Mouse (Mus musculus) kidney, postnatal 0 days (tissue): ENCODE data around the gene Ak3. TPM values are rescaled to one million over a fixed set of nuclear protein-coding genes. Genes with fewer than 3 reads are reported as not detected.
A peak's percentile ranks its signal among the peaks of the same experiment; 100 is the strongest.

Experiments used
- ATAC-seq: fragments of 200-750 bp; cut with Nextera tagmentation; replicated peaks from 2 replicates; pipeline ENCODE4 v1.8.0; 2017; ENCODE audit warnings: low read depth, moderate number of reproducible peaks, moderate TSS enrichment, moderate library complexity; ENCODE audit not compliant: low FRiP score
- DNase-seq: peaks from one replicate; pipeline ENCODE4 v3.0.0-alpha.2; 2016; ENCODE audit warnings: low spot score
- H3K27ac ChIP-seq: fragments of 300-500 bp; sonication (generic); 2 replicates; pipeline ENCODE4 v1.5.1; 2014; ENCODE audit warnings: mild to moderate bottlenecking
- H3K27me3 ChIP-seq: fragments of 300-500 bp; sonication (generic); 2 replicates; pipeline ENCODE4 v1.6.1; 2014; ENCODE audit warnings: low read length, mixed read lengths; ENCODE audit not compliant: insufficient read depth
- H3K36me3 ChIP-seq: fragments of 300-500 bp; sonication (generic); 2 replicates; pipeline ENCODE4 v1.6.1; 2014; ENCODE audit warnings: low read length, mixed read lengths; ENCODE audit not compliant: insufficient read depth
- H3K4me1 ChIP-seq: fragments of 300-500 bp; sonication (generic); replicated peaks from 2 replicates; pipeline ENCODE4 v1.6.1; 2014; ENCODE audit warnings: antibody characterized with exemption, low read length, mixed read lengths; ENCODE audit not compliant: insufficient read depth
- H3K4me2 ChIP-seq: fragments of 300-500 bp; sonication (generic); 2 replicates; pipeline ENCODE4 v1.6.1; 2014; ENCODE audit warnings: mild to moderate bottlenecking, low read length, moderate library complexity, mixed read lengths
- H3K4me3 ChIP-seq: fragments of 300-500 bp; sonication (generic); replicated peaks from 2 replicates; pipeline ENCODE4 v1.5.1; 2014; ENCODE audit warnings: low read depth, low read length
- H3K9ac ChIP-seq: fragments of 300-500 bp; sonication (generic); 2 replicates; pipeline ENCODE4 v1.6.1; 2014; ENCODE audit warnings: low read depth, low read length
- H3K9me3 ChIP-seq: fragments of 300-500 bp; sonication (generic); replicated peaks from 2 replicates; pipeline ENCODE4 v1.6.1; 2016; ENCODE audit warnings: low read length, inconsistent platforms, mixed read lengths
- CTCF ChIP-seq: IDR thresholded peaks from 2 replicates; pipeline ENCODE4 v1.5.1; 2016; ENCODE audit warnings: antibody characterized with exemption, low read depth, mild to moderate bottlenecking, moderate library complexity
- WGBS: fragments of 180-500 bp; shearing (Covaris S2); extraction: QIAGEN DNeasy Blood & Tissue Kit; methylation state at CpG from one replicate; pipeline ENCODE4 v1.1.7; 2014; 5-methylcytosine and 5-hydroxymethylcytosine counted together
- polyA plus RNA-seq: library from polyadenylated mRNA; unstranded; fragments of >200 nt; fragmentation: Nextera tagmentation; extraction: Ambion mirVana; gene quantifications from 2 replicates; pipeline ENCODE4 v1.2.1, GENCODE M21; 2015

Ak3 gene
- polyA plus RNA-seq, 1 experiment from 2014 or later = 105 TPM

DNA sequence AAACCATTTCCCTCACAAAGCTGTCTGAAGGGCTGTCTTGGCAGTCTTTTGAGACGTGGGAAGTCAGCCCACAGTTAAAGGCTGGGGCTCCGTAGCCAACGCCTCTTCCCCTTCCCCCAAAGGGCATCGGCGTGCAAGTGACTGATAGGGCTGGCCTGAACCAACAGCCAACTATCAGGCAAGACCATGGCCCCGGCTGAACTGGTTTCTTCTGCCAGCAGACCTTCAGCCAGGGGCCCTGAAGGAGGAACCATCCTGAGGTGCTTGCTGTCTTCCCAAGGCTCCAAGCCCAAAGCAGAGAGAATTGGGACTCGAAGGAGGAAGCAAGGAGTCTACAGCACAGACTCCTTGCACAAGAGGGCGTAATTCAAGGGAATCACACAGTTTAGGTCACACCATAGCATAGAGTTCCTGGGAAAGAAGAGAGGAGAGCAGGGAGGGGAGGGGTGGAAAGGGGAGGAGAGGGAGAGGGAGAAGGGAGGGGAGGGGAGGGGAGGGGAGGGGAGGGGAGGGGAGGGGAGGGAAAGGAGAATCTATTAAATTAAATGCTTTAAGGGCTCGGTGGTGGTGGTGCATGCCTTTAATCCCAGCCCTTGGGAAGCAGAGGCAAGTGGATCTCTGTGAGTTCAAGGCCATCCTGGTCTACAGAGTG is 16.8 kb upstream of the Ak3 start:
- peak overlapping the region; percentile 44 for H3K4me2 ChIP-seq
- H3K9ac ChIP-seq = no peak overlapping the region
- WGBS = 53% methylated on average over 9 of the region's 9 CpGs
- H3K4me1 ChIP-seq = peaks cover 7% of the 10 kb centered on the region; the same call in 1 of the 2 replicates
- no peaks in the 10 kb centered on the region for H3K9me3 ChIP-seq
- no peak overlapping the region for H3K4me3 ChIP-seq
- H3K27me3 ChIP-seq = no peaks in the 10 kb centered on the region
- TF ChIP-seq CTCF = peak; percentile 14; the same call in 1 of the 2 replicates
- ATAC-seq (no peak), DNase-seq (peak; percentile 20)
- H3K36me3 ChIP-seq = no peaks in the 10 kb centered on the region
- 0 out of 2 replicates have a peak overlapping the region, but pooled peaks have one; percentile 56 for H3K27ac ChIP-seq

DNA sequence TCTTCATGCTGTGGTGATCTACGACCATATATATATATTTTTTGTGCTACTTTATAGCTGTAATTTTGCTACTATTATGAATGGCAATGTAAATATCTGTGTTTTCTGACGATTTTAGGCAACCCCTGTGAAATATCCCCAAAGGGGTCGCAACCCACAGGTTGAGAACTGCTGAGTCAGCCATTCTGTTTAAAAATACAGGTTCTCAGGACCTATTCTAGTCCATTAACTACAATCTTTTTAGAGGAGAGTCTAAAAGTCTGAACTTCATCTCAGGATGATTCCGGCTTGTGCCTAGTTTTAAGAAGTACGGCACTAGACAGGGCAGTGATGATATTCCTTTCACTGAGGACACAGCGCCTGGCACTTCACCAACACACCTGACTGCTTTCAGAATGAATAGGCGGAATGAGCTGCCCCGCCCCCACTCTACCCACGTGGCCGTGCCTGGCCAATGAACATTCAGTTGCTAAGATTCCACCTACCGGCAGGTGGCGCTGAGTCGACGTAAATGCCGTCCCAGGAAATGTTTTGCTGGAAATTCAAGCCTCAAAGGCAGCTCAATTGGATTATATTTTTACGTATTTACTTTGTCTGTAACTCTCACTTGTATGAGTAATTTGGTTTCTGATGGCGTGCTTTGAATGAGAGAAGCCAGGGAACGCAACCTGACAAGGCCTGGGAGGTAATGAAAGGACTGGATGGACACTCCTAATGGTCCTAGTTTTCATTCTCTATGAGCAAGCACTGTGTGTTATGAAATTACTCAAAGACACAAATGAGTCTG is 16.0 kb upstream of the Ak3 start:
- peak; percentile 79; the same call in 1 of the 2 replicates for ATAC-seq
- TF ChIP-seq CTCF = peak; percentile 98
- WGBS = 18% methylated on average over 18 of the region's 18 CpGs
- peak overlapping the region; percentile 44 for H3K4me2 ChIP-seq
- H3K9ac ChIP-seq = no peak overlapping the region
- 0 out of 2 replicates have a peak overlapping the region, but pooled peaks have one; percentile 56 for H3K27ac ChIP-seq
- DNase-seq = peak; percentile 96
- H3K27me3 ChIP-seq = no peaks in the 10 kb centered on the region
- no peaks in the 10 kb centered on the region for H3K36me3 ChIP-seq
- H3K9me3 ChIP-seq = no peaks in the 10 kb centered on the region
- no peak overlapping the region for H3K4me3 ChIP-seq
- H3K4me1 ChIP-seq = peaks cover 7% of the 10 kb centered on the region; the same call in 1 of the 2 replicates

DNA sequence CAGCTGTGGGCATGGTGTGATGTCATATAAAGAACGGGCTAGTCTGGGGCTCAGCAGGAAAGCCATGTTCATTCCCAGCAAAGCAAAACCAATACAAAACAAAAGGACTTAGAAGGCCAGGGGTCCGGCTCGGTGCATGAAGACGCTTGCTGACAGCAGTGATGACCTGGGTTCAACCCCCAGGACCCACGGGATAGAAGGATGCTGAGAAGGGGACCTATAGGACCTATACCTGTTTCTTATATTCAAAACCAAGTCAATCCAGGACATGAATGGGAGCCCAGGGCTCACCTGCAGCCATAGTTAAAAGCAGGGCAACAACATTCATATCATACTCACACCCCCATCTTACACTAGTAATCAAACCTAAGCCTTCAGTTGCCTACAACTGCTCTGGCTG is 15.2 kb upstream of the Ak3 start:
- ATAC-seq (no peak), DNase-seq (no peak)
- Histone ChIP-seq H3K9ac (no peak overlapping the region), H3K4me2 (no peak overlapping the region), H3K36me3 (no peaks in the 10 kb centered on the region), H3K27ac (no peak overlapping the region), H3K4me3 (no peak overlapping the region), H3K9me3 (no peaks in the 10 kb centered on the region), H3K27me3 (no peaks in the 10 kb centered on the region), H3K4me1 (peaks cover 7% of the 10 kb centered on the region; the same call in 1 of the 2 replicates)
- no peak for TF ChIP-seq CTCF
- WGBS = 82% methylated on average over 5 of the region's 5 CpGs

DNA sequence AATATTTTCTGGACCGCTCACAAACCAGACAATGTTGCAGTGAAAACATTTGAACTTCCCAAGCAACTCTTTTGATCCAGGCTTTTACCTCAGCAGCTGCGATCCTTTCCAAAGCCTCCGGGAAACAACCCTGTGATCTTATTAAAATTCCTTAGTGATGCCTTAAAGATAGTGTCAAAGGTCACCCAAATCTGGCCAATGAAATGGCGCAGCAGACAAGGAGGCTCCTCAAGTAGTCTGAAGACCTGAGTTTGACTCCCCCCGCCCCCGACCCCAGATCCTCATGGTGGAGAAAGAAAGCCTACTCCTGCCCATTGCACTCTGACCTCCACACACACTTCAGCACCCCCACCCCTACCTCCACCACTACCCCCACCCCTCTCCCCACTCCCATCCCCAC is 12.5 kb upstream of the Ak3 start:
- Histone ChIP-seq H3K4me3 (no peak overlapping the region), H3K36me3 (no peaks in the 10 kb centered on the region), H3K27me3 (no peaks in the 10 kb centered on the region), H3K4me1 (no peaks in the 10 kb centered on the region), H3K27ac (no peak overlapping the region), H3K9me3 (no peaks in the 10 kb centered on the region), H3K9ac (no peak overlapping the region), H3K4me2 (no peak overlapping the region)
- no peak for ATAC-seq
- WGBS = 23% methylated on average over 6 of the region's 6 CpGs
- TF ChIP-seq CTCF = no peak
- DNase-seq = peak; percentile 40

DNA sequence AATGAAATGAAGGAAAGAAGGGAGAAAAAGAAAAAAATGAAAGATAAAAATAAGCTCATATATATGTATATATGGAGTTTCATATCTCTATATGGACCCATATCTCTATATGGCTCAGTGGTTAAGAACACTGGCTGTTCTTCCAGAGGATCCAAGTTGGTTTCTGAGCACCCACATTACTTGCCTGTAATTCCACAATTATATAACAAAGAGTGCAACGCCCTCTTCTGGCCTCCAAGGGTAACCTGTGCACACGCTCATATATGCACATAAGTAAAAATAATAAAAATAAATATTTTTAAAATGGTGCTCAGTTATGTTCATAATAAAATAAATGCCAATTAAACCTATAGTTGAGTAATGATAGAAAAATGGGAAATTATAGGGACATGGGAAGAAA is 11.9 kb upstream of the Ak3 start:
- Histone ChIP-seq H3K9ac (no peak overlapping the region), H3K9me3 (no peaks in the 10 kb centered on the region), H3K27ac (no peak overlapping the region), H3K4me2 (no peak overlapping the region), H3K4me3 (no peak overlapping the region), H3K4me1 (no peaks in the 10 kb centered on the region), H3K36me3 (no peaks in the 10 kb centered on the region), H3K27me3 (no peaks in the 10 kb centered on the region)
- WGBS = 87% methylated on average over 2 of the region's 2 CpGs
- DNase-seq = no peak
- ATAC-seq = no peak
- TF ChIP-seq CTCF = peak; percentile 31; the same call in 1 of the 2 replicates

DNA sequence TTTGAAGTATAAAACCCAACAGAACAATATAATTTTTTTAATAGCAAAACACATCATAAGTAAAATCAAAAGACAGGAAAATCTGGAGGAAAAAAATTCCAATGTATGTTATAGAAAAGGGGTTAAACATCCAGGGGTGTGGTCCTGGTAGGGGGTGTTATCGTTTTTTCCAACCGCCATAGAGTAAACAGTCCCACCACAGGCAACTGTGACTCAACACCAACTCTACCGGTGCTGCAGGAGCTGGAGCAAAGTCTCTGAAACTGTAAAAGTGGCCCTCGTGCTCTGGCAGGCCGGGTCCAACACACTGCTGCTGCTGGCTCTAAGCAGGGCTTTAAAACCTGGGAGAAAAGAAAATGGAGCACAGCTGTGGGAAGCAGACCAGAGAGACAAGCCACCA is 11.0 kb upstream of the Ak3 start:
- 90% methylated on average over 5 of the region's 5 CpGs for WGBS
- Histone ChIP-seq H3K27ac (no peak overlapping the region), H3K9ac (no peak overlapping the region), H3K4me3 (no peak overlapping the region), H3K9me3 (no peaks in the 10 kb centered on the region), H3K4me2 (no peak overlapping the region), H3K4me1 (no peaks in the 10 kb centered on the region), H3K27me3 (no peaks in the 10 kb centered on the region), H3K36me3 (no peaks in the 10 kb centered on the region)
- no peak for TF ChIP-seq CTCF
- ATAC-seq (no peak), DNase-seq (no peak)
